Mouse (Mus musculus): ENCODE data around the gene Bscl2. TPM values are rescaled to one million over a fixed set of nuclear protein-coding genes. Genes with fewer than 3 reads are reported as not detected.

Gene Bscl2
- total RNA-seq, 4 experiments from 2014 or later = 14.7 to 23.9 (median 20.0) TPM

Small RNAs within 50 kb of the gene (microRNA-seq; reads per million reads assigned to microRNA genes)
- not detected for gene Mir5136

Other genes starting within 250 kb of the Bscl2 start
- not detected for gene Slc22a8, start 246.2 kb upstream of the Bscl2 start, total RNA-seq (2022)
- gene Slc22a6, start 219.4 kb upstream of the Bscl2 start, total RNA-seq (2022) = not detected
- not detected for gene Chrm1, start 173.7 kb upstream of the Bscl2 start, total RNA-seq (2022)
- gene Slc3a2, start 114.1 kb upstream of the Bscl2 start, total RNA-seq (2022) = 10 to 100 TPM; 29.7 to 37.0 (median 31.1) TPM
- 10 to 100 TPM; 14.0 to 16.7 (median 14.9) TPM for gene Wdr74, start 101.6 kb upstream of the Bscl2 start, total RNA-seq (2022)
- gene 1700092M07Rik, start 96.7 kb upstream of the Bscl2 start, total RNA-seq (2022) = not detected
- gene Stx5a, start 96.1 kb upstream of the Bscl2 start, total RNA-seq (2022) = 10 to 100 TPM; 12.3 to 19.8 (median 14.9) TPM
- 10 to 100 TPM; 24.0 to 34.0 (median 27.7) TPM for gene Nxf1, start 80.4 kb upstream of the Bscl2 start, total RNA-seq (2022)
- 100 to 1,000 TPM in 3 of 4 experiments, 10 to 100 TPM in 1; 99.3 to 133 (median 107) TPM for gene Tmem223, start 66.5 kb upstream of the Bscl2 start, total RNA-seq (2022)
- gene Tmem179b, start 63.0 kb upstream of the Bscl2 start, total RNA-seq (2022) = 10 to 100 TPM in 1 of 4 experiments, 1 to 10 TPM in 3; 6.9 to 10.3 (median 8.8) TPM
- gene Taf6l, start 51.0 kb upstream of the Bscl2 start, total RNA-seq (2022) = 1 to 10 TPM; 3.6 to 5.0 (median 4.6) TPM
- 10 to 100 TPM; 36.0 to 42.5 (median 37.7) TPM for gene Polr2g, start 38.9 kb upstream of the Bscl2 start, total RNA-seq (2022)
- 1 to 10 TPM in 1 of 4 experiments, under 1 TPM in 3; 0.82 to 1.1 (median 0.90) TPM for gene Zbtb3, start 34.9 kb upstream of the Bscl2 start, total RNA-seq (2022)
- gene Ttc9c, start 18.1 kb upstream of the Bscl2 start, total RNA-seq (2022) = 10 to 100 TPM; 11.4 to 12.7 (median 11.9) TPM
- gene Hnrnpul2, start 17.5 kb upstream of the Bscl2 start, total RNA-seq (2022) = 10 to 100 TPM; 38.1 to 45.6 (median 44.3) TPM
- gene AC129217.1, start 7.7 kb upstream of the Bscl2 start, total RNA-seq (2022) = 1 to 10 TPM in 1 of 4 experiments, not detected in 3; 2.0 TPM
- gene Gng3, start 1.7 kb downstream of the Bscl2 start, total RNA-seq (2022) = not detected
- 1 to 10 TPM; 5.3 to 8.8 (median 7.0) TPM for gene Lrrn4cl, start 13.3 kb downstream of the Bscl2 start, total RNA-seq (2022)
- 100 to 1,000 TPM; 207 to 248 (median 231) TPM for gene Ubxn1, start 34.0 kb downstream of the Bscl2 start, total RNA-seq (2022)
- gene Uqcc3, start 43.5 kb downstream of the Bscl2 start, total RNA-seq (2022) = 10 to 100 TPM; 58.7 to 74.6 (median 65.3) TPM
- gene Lbhd1, start 46.3 kb downstream of the Bscl2 start, total RNA-seq (2022) = 1 to 10 TPM in 2 of 4 experiments, under 1 TPM in 2; 0.54 to 7.3 (median 1.7) TPM
- not detected for gene Gm49403, start 46.5 kb downstream of the Bscl2 start, total RNA-seq (2022)
- gene 1810009A15Rik, start 51.4 kb downstream of the Bscl2 start, total RNA-seq (2022) = 10 to 100 TPM; 13.8 to 16.3 (median 15.9) TPM
- 1 to 10 TPM in 3 of 4 experiments, not detected in 1; 2.6 to 5.7 (median 2.9) TPM for gene Gm49416, start 51.5 kb downstream of the Bscl2 start, total RNA-seq (2022)
- 10 to 100 TPM; 10.3 to 13.0 (median 11.3) TPM for gene Ints5, start 55.5 kb downstream of the Bscl2 start, total RNA-seq (2022)
- 10 to 100 TPM; 15.2 to 20.1 (median 18.9) TPM for gene Ganab, start 60.6 kb downstream of the Bscl2 start, total RNA-seq (2022)
- gene B3gat3, start 82.9 kb downstream of the Bscl2 start, total RNA-seq (2022) = 10 to 100 TPM; 36.8 to 39.0 (median 38.1) TPM
- 1 to 10 TPM; 7.2 to 9.4 (median 8.7) TPM for gene Rom1, start 91.9 kb downstream of the Bscl2 start, total RNA-seq (2022)
- gene Eml3, start 92.1 kb downstream of the Bscl2 start, total RNA-seq (2022) = 1 to 10 TPM; 3.5 to 4.7 (median 4.3) TPM
- 10 to 100 TPM; 21.0 to 25.7 (median 23.4) TPM for gene Mta2, start 104.4 kb downstream of the Bscl2 start, total RNA-seq (2022)
- 10 to 100 TPM in 1 of 4 experiments, 1 to 10 TPM in 3; 7.8 to 11.8 (median 9.0) TPM for gene Tut1, start 116.4 kb downstream of the Bscl2 start, total RNA-seq (2022)
- gene Eef1g, start 129.6 kb downstream of the Bscl2 start, total RNA-seq (2022) = 100 to 1,000 TPM; 411 to 454 (median 425) TPM
- gene Ahnak, start 151.8 kb downstream of the Bscl2 start, total RNA-seq (2022) = 100 to 1,000 TPM; 249 to 267 (median 253) TPM